Mouse (Mus musculus): ENCODE results near the gene Tex2. TPM values are rescaled to one million over a fixed set of nuclear protein-coding genes. Genes with fewer than 3 reads are reported as not detected.
"Not testable (repeated sequence)": the region's sequence is repeated elsewhere in the genome, so short reads cannot be mapped to it uniquely, and the experiment has no call there.

Gene Tex2
- 11.9 and 17.6 TPM in 2 replicates for polyA plus RNA-seq (2014; fragmentation: Nextera tagmentation; extraction: Ambion mirVana)

GRCm38 (mm10) chr11:106612961-106613637, at the start of gene Tex2:
Gene Tex2 (minus strand): TSS chr11:106613423.
- peak within 1 kb of the TSS; percentile 82 for H3K9ac ChIP-seq (ENCODE audit: low read length)
- peak; percentile 98 for ATAC-seq
- no peaks in the 10 kb centered on the region for H3K27me3 ChIP-seq (replicated peaks; ENCODE audit: control insufficient read depth, insufficient read depth, low read length)
- WGBS: under 1% methylated on average over 28 of the region's 45 CpGs
- no peaks in the 10 kb centered on the region for H3K36me3 ChIP-seq (ENCODE audit: control insufficient read depth, insufficient read depth, low read length)
- peaks cover 11% of the 10 kb centered on the region for H3K4me1 ChIP-seq (ENCODE audit: control insufficient read depth, insufficient read depth, low read length)
- peak within 1 kb of the TSS; percentile 95 for H3K4me3 ChIP-seq (ENCODE audit: low read depth, low read length)
- no peaks in the 10 kb centered on the region for H3K9me3 ChIP-seq (replicated peaks; ENCODE audit: control insufficient read depth, low read length)
- peak; percentile 96 for DNase-seq (ENCODE audit: low spot score)
- H3K4me2 ChIP-seq (ENCODE audit: low read length): peak within 1 kb of the TSS; percentile 86
- peak within 1 kb of the TSS; percentile 58; the same call in 1 of the 2 replicates for H3K27ac ChIP-seq (ENCODE audit: low read depth, low read length)

- DNase-seq (ENCODE audit: low spot score) (no peak), ATAC-seq (no peak)
- Histone ChIP-seq H3K27ac (ENCODE audit: low read depth, low read length) (no peak overlapping the region), H3K27me3 (replicated peaks; ENCODE audit: control insufficient read depth, insufficient read depth, low read length) (no peaks in the 10 kb centered on the region), H3K4me1 (ENCODE audit: control insufficient read depth, insufficient read depth, low read length) (peaks cover 28% of the 10 kb centered on the region), H3K9ac (ENCODE audit: low read length) (no peak overlapping the region), H3K9me3 (replicated peaks; ENCODE audit: control insufficient read depth, low read length) (no peaks in the 10 kb centered on the region), H3K4me3 (ENCODE audit: low read depth, low read length) (no peak overlapping the region), H3K4me2 (ENCODE audit: low read length) (no peak overlapping the region), H3K36me3 (ENCODE audit: control insufficient read depth, insufficient read depth, low read length) (no peaks in the 10 kb centered on the region)
- WGBS: 90% methylated on average over 10 of the region's 11 CpGs
Observed at GRCm38 (mm10) chr11:106662634-106663407, 49.6 kb upstream of the Tex2 start.

GRCm38 (mm10) chr11:106660453-106661081, 47.3 kb upstream of the Tex2 start:
- Histone ChIP-seq H3K4me1 (ENCODE audit: control insufficient read depth, insufficient read depth, low read length) (peaks cover 31% of the 10 kb centered on the region), H3K4me3 (ENCODE audit: low read depth, low read length) (no peak overlapping the region), H3K27ac (ENCODE audit: low read depth, low read length) (peak overlapping the region; percentile 63; the same call in 1 of the 2 replicates), H3K27me3 (replicated peaks; ENCODE audit: control insufficient read depth, insufficient read depth, low read length) (no peaks in the 10 kb centered on the region), H3K9ac (ENCODE audit: low read length) (no peak overlapping the region), H3K36me3 (ENCODE audit: control insufficient read depth, insufficient read depth, low read length) (no peaks in the 10 kb centered on the region), H3K4me2 (ENCODE audit: low read length) (no peak overlapping the region), H3K9me3 (replicated peaks; ENCODE audit: control insufficient read depth, low read length) (no peaks in the 10 kb centered on the region)
- DNase-seq (ENCODE audit: low spot score) (no peak), ATAC-seq (no peak)
- WGBS: 35% methylated on average over 13 of the region's 13 CpGs

GRCm38 (mm10) chr11:106659598-106660295, 46.5 kb upstream of the Tex2 start:
- peak; percentile 38 for DNase-seq (ENCODE audit: low spot score)
- ATAC-seq: no peak
- Histone ChIP-seq H3K4me3 (ENCODE audit: low read depth, low read length) (no peak overlapping the region), H3K9me3 (replicated peaks; ENCODE audit: control insufficient read depth, low read length) (no peaks in the 10 kb centered on the region), H3K9ac (ENCODE audit: low read length) (no peak overlapping the region; the same call in 1 of the 2 replicates), H3K36me3 (ENCODE audit: control insufficient read depth, insufficient read depth, low read length) (no peaks in the 10 kb centered on the region), H3K27me3 (replicated peaks; ENCODE audit: control insufficient read depth, insufficient read depth, low read length) (no peaks in the 10 kb centered on the region), H3K4me1 (ENCODE audit: control insufficient read depth, insufficient read depth, low read length) (peaks cover 31% of the 10 kb centered on the region), H3K4me2 (ENCODE audit: low read length) (no peak overlapping the region), H3K27ac (ENCODE audit: low read depth, low read length) (peak overlapping the region; percentile 52; the same call in 1 of the 2 replicates)
- 26% methylated on average over 15 of the region's 15 CpGs for WGBS

GRCm38 (mm10) chr11:106658051-106658880, 45.0 kb upstream of the Tex2 start:
- Histone ChIP-seq H3K27ac (ENCODE audit: low read depth, low read length) (peak overlapping the region; percentile 77), H3K9ac (ENCODE audit: low read length) (peak overlapping the region; percentile 25; the same call in 1 of the 2 replicates), H3K9me3 (replicated peaks; ENCODE audit: control insufficient read depth, low read length) (no peaks in the 10 kb centered on the region), H3K36me3 (ENCODE audit: control insufficient read depth, insufficient read depth, low read length) (no peaks in the 10 kb centered on the region), H3K27me3 (replicated peaks; ENCODE audit: control insufficient read depth, insufficient read depth, low read length) (no peaks in the 10 kb centered on the region), H3K4me1 (ENCODE audit: control insufficient read depth, insufficient read depth, low read length) (peaks cover 31% of the 10 kb centered on the region), H3K4me3 (ENCODE audit: low read depth, low read length) (no peak overlapping the region), H3K4me2 (ENCODE audit: low read length) (peak overlapping the region; percentile 24; the same call in 1 of the 2 replicates)
- WGBS: 13% methylated on average over 14 of the region's 14 CpGs
- ATAC-seq (peak; percentile 93), DNase-seq (ENCODE audit: low spot score) (peak; percentile 95)

GRCm38 (mm10) chr11:106656896-106657498, 43.8 kb upstream of the Tex2 start:
- not testable (repeated sequence) for H3K27me3 ChIP-seq (replicated peaks; ENCODE audit: control insufficient read depth, insufficient read depth, low read length); DNase-seq (ENCODE audit: low spot score); H3K4me2 ChIP-seq (ENCODE audit: low read length); H3K4me3 ChIP-seq (ENCODE audit: low read depth, low read length); ATAC-seq; H3K36me3 ChIP-seq (ENCODE audit: control insufficient read depth, insufficient read depth, low read length); H3K27ac ChIP-seq (ENCODE audit: low read depth, low read length); H3K9me3 ChIP-seq (replicated peaks; ENCODE audit: control insufficient read depth, low read length); H3K9ac ChIP-seq (ENCODE audit: low read length)
- 82% methylated on average over 5 of the region's 5 CpGs for WGBS
- H3K4me1 ChIP-seq (ENCODE audit: control insufficient read depth, insufficient read depth, low read length): peaks cover 31% of the 10 kb centered on the region

GRCm38 (mm10) chr11:106648347-106648746, 35.1 kb upstream of the Tex2 start:
- ATAC-seq: no peak
- 25% methylated on average over 13 of the region's 13 CpGs for WGBS
- no peaks in the 10 kb centered on the region for H3K4me1 ChIP-seq (ENCODE audit: control insufficient read depth, insufficient read depth, low read length)
- DNase-seq (ENCODE audit: low spot score): peak; percentile 88
- H3K4me2 ChIP-seq (ENCODE audit: low read length): no peak overlapping the region
- H3K9me3 ChIP-seq (replicated peaks; ENCODE audit: control insufficient read depth, low read length): no peaks in the 10 kb centered on the region
- H3K9ac ChIP-seq (ENCODE audit: low read length): no peak overlapping the region
- H3K27me3 ChIP-seq (replicated peaks; ENCODE audit: control insufficient read depth, insufficient read depth, low read length): no peaks in the 10 kb centered on the region
- H3K27ac ChIP-seq (ENCODE audit: low read depth, low read length): no peak overlapping the region
- no peak overlapping the region for H3K4me3 ChIP-seq (ENCODE audit: low read depth, low read length)
- H3K36me3 ChIP-seq (ENCODE audit: control insufficient read depth, insufficient read depth, low read length): no peaks in the 10 kb centered on the region
